Mouse (Mus musculus) limb, embryonic 13.5 days (tissue): ENCODE data around the gene Lmo4. TPM values are rescaled to one million over a fixed set of nuclear protein-coding genes. Genes with fewer than 3 reads are reported as not detected.

Source experiments
- ATAC-seq: fragments of 200-750 bp; cut with Nextera tagmentation; 2 replicates; pipeline ENCODE4 v1.8.0; 2017; ENCODE audit warnings: low read depth, moderate number of reproducible peaks, moderate TSS enrichment; ENCODE audit not compliant: low FRiP score
- H3K27ac ChIP-seq: fragments of 300-500 bp; sonication (generic); 2 replicates; pipeline ENCODE4 v1.5.1; 2015; ENCODE audit warnings: inconsistent platforms, mild to moderate bottlenecking, moderate library complexity
- H3K27me3 ChIP-seq: fragments of 300-500 bp; sonication (generic); 2 replicates; pipeline ENCODE4 v1.6.1; 2015; ENCODE audit warnings: mild to moderate bottlenecking, inconsistent platforms
- H3K36me3 ChIP-seq: fragments of 300-500 bp; sonication (generic); 2 replicates; pipeline ENCODE4 v1.6.1; 2015; ENCODE audit warnings: inconsistent platforms, mild to moderate bottlenecking, moderate library complexity
- H3K4me1 ChIP-seq: fragments of 300-500 bp; sonication (generic); 2 replicates; pipeline ENCODE4 v1.6.1; 2015; ENCODE audit warnings: inconsistent platforms
- H3K4me2 ChIP-seq: fragments of 300-500 bp; sonication (generic); replicated peaks from 2 replicates; pipeline ENCODE4 v1.6.1; 2015; ENCODE audit warnings: inconsistent platforms, mild to moderate bottlenecking, moderate library complexity
- H3K4me3 ChIP-seq: fragments of 300-500 bp; sonication (generic); 2 replicates; pipeline ENCODE4 v1.5.1; 2015; ENCODE audit warnings: moderate library complexity, mild to moderate bottlenecking, inconsistent platforms
- H3K9ac ChIP-seq: fragments of 300-500 bp; sonication (generic); 2 replicates; pipeline ENCODE4 v1.6.1; 2015; ENCODE audit warnings: mild to moderate bottlenecking, inconsistent platforms
- H3K9me3 ChIP-seq: fragments of 300-500 bp; sonication (generic); 2 replicates; pipeline ENCODE4 v1.6.1; 2016; ENCODE audit warnings: inconsistent platforms
- WGBS: fragments of 180-500 bp; shearing (Covaris S2); methylation state at CpG from one replicate; pipeline ENCODE4 v1.1.7; 2015; 5-methylcytosine and 5-hydroxymethylcytosine counted together
- polyA plus RNA-seq: library from polyadenylated mRNA; unstranded; fragments of >200 nt; fragmentation: Nextera tagmentation; extraction: Ambion mirVana; gene quantifications from 2 replicates; pipeline ENCODE4 v1.2.1, GENCODE M21; 2015

Gene Lmo4
- polyA plus RNA-seq, 1 experiment from 2014 or later: 87.5 TPM

GRCm38 (mm10) chr3:144202574-144203258 is 2.3 kb downstream of the Lmo4 start:
- Histone ChIP-seq H3K4me1 (peaks cover 48% of the 10 kb centered on the region), H3K4me3 (peak overlapping the region; percentile 72), H3K9ac (peak overlapping the region; percentile 95), H3K9me3 (no peaks in the 10 kb centered on the region), H3K27me3 (no peaks in the 10 kb centered on the region), H3K36me3 (peaks cover 20% of the 10 kb centered on the region), H3K27ac (peak overlapping the region; percentile 98), H3K4me2 (peak overlapping the region; percentile 96)
- under 1% methylated on average over 14 of the region's 14 CpGs for WGBS
- ATAC-seq: no peak

- Histone ChIP-seq H3K36me3 (peaks cover 20% of the 10 kb centered on the region), H3K9ac (peak overlapping the region; percentile 95), H3K27me3 (no peaks in the 10 kb centered on the region), H3K4me3 (peak overlapping the region; percentile 72), H3K9me3 (no peaks in the 10 kb centered on the region), H3K27ac (peak overlapping the region; percentile 98), H3K4me1 (peaks cover 53% of the 10 kb centered on the region), H3K4me2 (peak overlapping the region; percentile 96)
- peak; percentile 38 for ATAC-seq
- 1% methylated on average over 54 of the region's 64 CpGs for WGBS
Measured at GRCm38 (mm10) chr3:144201794-144202573, 3.0 kb downstream of the Lmo4 start.

GRCm38 (mm10) chr3:144185327-144186152 is 19.5 kb downstream of the Lmo4 start:
- H3K4me3 ChIP-seq: no peak overlapping the region
- WGBS: 55% methylated on average over 13 of the region's 13 CpGs
- H3K27ac ChIP-seq: no peak overlapping the region
- H3K4me2 ChIP-seq: no peak overlapping the region
- no peaks in the 10 kb centered on the region for H3K9me3 ChIP-seq
- ATAC-seq: no peak
- H3K9ac ChIP-seq: no peak overlapping the region
- peaks cover 33% of the 10 kb centered on the region for H3K36me3 ChIP-seq
- no peaks in the 10 kb centered on the region for H3K27me3 ChIP-seq
- peaks cover 25% of the 10 kb centered on the region for H3K4me1 ChIP-seq

- no peak overlapping the region for H3K27ac ChIP-seq
- H3K9ac ChIP-seq: no peak overlapping the region
- WGBS: 73% methylated on average over 4 of the region's 4 CpGs
- H3K4me2 ChIP-seq: no peak overlapping the region
- no peaks in the 10 kb centered on the region for H3K27me3 ChIP-seq
- ATAC-seq: no peak
- H3K36me3 ChIP-seq: peaks cover 26% of the 10 kb centered on the region
- H3K9me3 ChIP-seq: no peaks in the 10 kb centered on the region
- H3K4me3 ChIP-seq: no peak overlapping the region
- peaks cover 25% of the 10 kb centered on the region for H3K4me1 ChIP-seq
Measured at GRCm38 (mm10) chr3:144184918-144185317, 20.1 kb downstream of the Lmo4 start.

- no peak overlapping the region for H3K4me3 ChIP-seq
- peaks cover 15% of the 10 kb centered on the region; the same call in 1 of the 2 replicates for H3K4me1 ChIP-seq
- peaks cover 1% of the 10 kb centered on the region; the same call in 1 of the 2 replicates for H3K36me3 ChIP-seq
- H3K27ac ChIP-seq: no peak overlapping the region
- no peak overlapping the region for H3K4me2 ChIP-seq
- no peaks in the 10 kb centered on the region for H3K9me3 ChIP-seq
- ATAC-seq: no peak
- no peak overlapping the region for H3K9ac ChIP-seq
- no peaks in the 10 kb centered on the region for H3K27me3 ChIP-seq
- 70% methylated on average over 6 of the region's 6 CpGs for WGBS
Measured at GRCm38 (mm10) chr3:144182229-144182628, 22.8 kb downstream of the Lmo4 start.

- WGBS: 52% methylated on average over 3 of the region's 3 CpGs
- Histone ChIP-seq H3K27ac (no peak overlapping the region), H3K36me3 (no peaks in the 10 kb centered on the region), H3K4me1 (0 out of 2 replicates have a peak, but pooled peaks cover under 1% of the 10 kb centered on the region), H3K4me3 (no peak overlapping the region), H3K9me3 (no peaks in the 10 kb centered on the region), H3K27me3 (no peaks in the 10 kb centered on the region), H3K4me2 (no peak overlapping the region), H3K9ac (no peak overlapping the region)
- no peak for ATAC-seq
Measured at GRCm38 (mm10) chr3:144178937-144179336, 26.1 kb downstream of the Lmo4 start.

GRCm38 (mm10) chr3:144173866-144174588 is 31.0 kb downstream of the Lmo4 start:
- Histone ChIP-seq H3K27ac (no peak overlapping the region), H3K27me3 (no peaks in the 10 kb centered on the region), H3K9me3 (no peaks in the 10 kb centered on the region), H3K36me3 (no peaks in the 10 kb centered on the region), H3K9ac (no peak overlapping the region), H3K4me3 (no peak overlapping the region), H3K4me2 (no peak overlapping the region), H3K4me1 (peaks cover 5% of the 10 kb centered on the region; the same call in 1 of the 2 replicates)
- 39% methylated on average over 7 of the region's 7 CpGs for WGBS
- ATAC-seq: no peak

- WGBS: 56% methylated on average over 11 of the region's 11 CpGs
- H3K9me3 ChIP-seq: no peaks in the 10 kb centered on the region
- H3K4me2 ChIP-seq: no peak overlapping the region
- peaks cover 5% of the 10 kb centered on the region; the same call in 1 of the 2 replicates for H3K4me1 ChIP-seq
- no peaks in the 10 kb centered on the region for H3K27me3 ChIP-seq
- no peak overlapping the region for H3K9ac ChIP-seq
- no peak for ATAC-seq
- H3K36me3 ChIP-seq: no peaks in the 10 kb centered on the region
- no peak overlapping the region for H3K27ac ChIP-seq
- no peak overlapping the region for H3K4me3 ChIP-seq
Measured at GRCm38 (mm10) chr3:144173138-144173537, 31.9 kb downstream of the Lmo4 start.

- no peaks in the 10 kb centered on the region for H3K27me3 ChIP-seq
- WGBS: 68% methylated on average over 2 of the region's 2 CpGs
- H3K9ac ChIP-seq: no peak overlapping the region
- peaks cover 5% of the 10 kb centered on the region; the same call in 1 of the 2 replicates for H3K4me1 ChIP-seq
- no peaks in the 10 kb centered on the region for H3K9me3 ChIP-seq
- no peak overlapping the region for H3K4me3 ChIP-seq
- no peak for ATAC-seq
- no peaks in the 10 kb centered on the region for H3K36me3 ChIP-seq
- no peak overlapping the region for H3K4me2 ChIP-seq
- no peak overlapping the region for H3K27ac ChIP-seq
Measured at GRCm38 (mm10) chr3:144171749-144172148, 33.3 kb downstream of the Lmo4 start.

GRCm38 (mm10) chr3:144170539-144170938 is 34.5 kb downstream of the Lmo4 start:
- Histone ChIP-seq H3K9me3 (no peaks in the 10 kb centered on the region), H3K27me3 (no peaks in the 10 kb centered on the region), H3K4me3 (no peak overlapping the region), H3K27ac (no peak overlapping the region), H3K4me2 (no peak overlapping the region), H3K36me3 (no peaks in the 10 kb centered on the region), H3K4me1 (peaks cover 5% of the 10 kb centered on the region; the same call in 1 of the 2 replicates), H3K9ac (no peak overlapping the region)
- WGBS: 80% methylated on average over 2 of the region's 2 CpGs
- no peak for ATAC-seq

GRCm38 (mm10) chr3:144166439-144167155 is 38.4 kb downstream of the Lmo4 start:
- H3K36me3 ChIP-seq: no peaks in the 10 kb centered on the region
- H3K9ac ChIP-seq: no peak overlapping the region
- H3K4me3 ChIP-seq: no peak overlapping the region
- WGBS: 85% methylated on average over 8 of the region's 8 CpGs
- H3K4me2 ChIP-seq: no peak overlapping the region
- H3K27ac ChIP-seq: no peak overlapping the region
- no peaks in the 10 kb centered on the region for H3K27me3 ChIP-seq
- no peak for ATAC-seq
- H3K4me1 ChIP-seq: peaks cover 10% of the 10 kb centered on the region
- no peaks in the 10 kb centered on the region for H3K9me3 ChIP-seq
